Mouse (Mus musculus): Measurements from ENCODE around the gene Gm28043.

- TF ChIP-seq ZNF384 (IDR thresholded peaks at IDR 0.05; ENCODE audit: low read depth, low read length) (no peak), CHD2 (IDR thresholded peaks at IDR 0.05; ENCODE audit: low read depth, low read length) (no peak)
Measured at GRCm38 (mm10) chr17:29589221-29589898, 25.3 kb upstream of the Gm28043 start.
